Mouse (Mus musculus) brain, embryonic 14.5 days (tissue): ENCODE measurements around the gene Pcdh19.

Experiments used
- CTCF ChIP-seq: fragments of 200-500 bp; IDR thresholded peaks from 2 replicates; pipeline ENCODE4 v1.5.1; 2012; ENCODE audit warnings: inconsistent platforms, mild to moderate bottlenecking, moderate library complexity, borderline replicate concordance; ENCODE audit not compliant: insufficient read depth, insufficient read length; ENCODE audit errors: extremely low read depth
- POLR2A ChIP-seq: fragments of 200-500 bp; IDR thresholded peaks from 2 replicates; pipeline ENCODE4 v1.6.1; 2012; ENCODE audit warnings: mild to moderate bottlenecking, inconsistent platforms, borderline replicate concordance; ENCODE audit not compliant: poor library complexity, insufficient read depth, insufficient read length, severe bottlenecking; ENCODE audit errors: extremely low read depth

- TF ChIP-seq POLR2A, result no peak
- TF ChIP-seq CTCF, result no peak
These were observed 41.0 kb downstream of the Pcdh19 start for GRCm38 (mm10) chrX:133647809-133648208.
